Mouse (Mus musculus) liver, embryonic 11.5 days (tissue): ENCODE measurements around the gene Pcsk4. TPM values are rescaled to one million over a fixed set of nuclear protein-coding genes. Genes with fewer than 3 reads are reported as not detected.

Experiments
- ATAC-seq: fragments of 200-750 bp; cut with Nextera tagmentation; replicated peaks from 2 replicates; pipeline ENCODE4 v1.8.0; 2017; ENCODE audit warnings: moderate number of reproducible peaks, mild to moderate bottlenecking, moderate TSS enrichment, moderate library complexity; ENCODE audit not compliant: low FRiP score
- DNase-seq: peaks from one replicate; pipeline ENCODE4 v3.0.0-alpha.2; 2017; ENCODE audit warnings: low spot score
- H3K27ac ChIP-seq: fragments of 300-500 bp; sonication (generic); 2 replicates; pipeline ENCODE4 v1.5.1; 2014; ENCODE audit warnings: mild to moderate bottlenecking, low read depth, low read length, control low read depth
- H3K27me3 ChIP-seq: fragments of 300-500 bp; sonication (generic); replicated peaks from 2 replicates; pipeline ENCODE4 v1.6.1; 2014; ENCODE audit warnings: low read length, mixed read lengths; ENCODE audit not compliant: control insufficient read depth, insufficient read depth
- H3K36me3 ChIP-seq: fragments of 300-500 bp; sonication (generic); 2 replicates; pipeline ENCODE4 v1.6.1; 2014; ENCODE audit warnings: mild to moderate bottlenecking, low read length, moderate library complexity, mixed read lengths; ENCODE audit not compliant: control insufficient read depth, insufficient read depth
- H3K4me1 ChIP-seq: fragments of 300-500 bp; sonication (generic); replicated peaks from 2 replicates; pipeline ENCODE4 v1.6.1; 2014; ENCODE audit warnings: low read length, mixed read lengths; ENCODE audit not compliant: control insufficient read depth, insufficient read depth
- H3K4me2 ChIP-seq: fragments of 300-500 bp; sonication (generic); 2 replicates; pipeline ENCODE4 v1.6.1; 2014; ENCODE audit warnings: mild to moderate bottlenecking, control low read depth, moderate library complexity
- H3K4me3 ChIP-seq: fragments of 300-500 bp; sonication (generic); 2 replicates; pipeline ENCODE4 v1.5.1; 2014; ENCODE audit warnings: low read depth, low read length, control low read depth
- H3K9ac ChIP-seq: fragments of 300-500 bp; sonication (generic); 2 replicates; pipeline ENCODE4 v1.6.1; 2014; ENCODE audit warnings: low read depth, low read length, control low read depth
- H3K9me3 ChIP-seq: fragments of 300-500 bp; sonication (generic); 2 replicates; pipeline ENCODE4 v1.6.1; 2016; ENCODE audit warnings: low read length, inconsistent platforms, mixed read lengths; ENCODE audit not compliant: control insufficient read depth
- WGBS: fragments of 180-500 bp; shearing (Covaris S2); extraction: QIAGEN DNeasy Blood & Tissue Kit; methylation state at CpG from one replicate; pipeline ENCODE4 v1.1.7; 2014; 5-methylcytosine and 5-hydroxymethylcytosine counted together
- polyA plus RNA-seq: library from polyadenylated mRNA; unstranded; fragments of >200 nt; fragmentation: Nextera tagmentation; extraction: Ambion mirVana; gene quantifications from 2 replicates; pipeline ENCODE4 v1.2.1, GENCODE M21; 2014

The Pcsk4 gene
- polyA plus RNA-seq, 1 experiment from 2014 or later = 12.8 TPM

GRCm38 (mm10) chr10:80313627-80314201 is 15.6 kb downstream of the Pcsk4 start:
- ATAC-seq (no peak), DNase-seq (no peak)
- peaks cover 6% of the 10 kb centered on the region; the same call in 1 of the 2 replicates for H3K36me3 ChIP-seq
- peaks cover 87% of the 10 kb centered on the region for H3K27me3 ChIP-seq
- no peak overlapping the region for H3K4me2 ChIP-seq
- peaks cover 20% of the 10 kb centered on the region for H3K4me1 ChIP-seq
- no peak overlapping the region for H3K27ac ChIP-seq
- 27% methylated on average over 20 of the region's 20 CpGs for WGBS
- H3K9me3 ChIP-seq = no peaks in the 10 kb centered on the region
- no peak overlapping the region for H3K4me3 ChIP-seq
- H3K9ac ChIP-seq = no peak overlapping the region

- H3K27ac ChIP-seq = no peak overlapping the region
- H3K36me3 ChIP-seq = no peaks in the 10 kb centered on the region; the same call in 1 of the 2 replicates
- H3K4me1 ChIP-seq = peaks cover 20% of the 10 kb centered on the region
- H3K4me2 ChIP-seq = no peak overlapping the region
- no peaks in the 10 kb centered on the region for H3K9me3 ChIP-seq
- no peak overlapping the region for H3K4me3 ChIP-seq
- 54% methylated on average over 54 of the region's 54 CpGs for WGBS
- H3K27me3 ChIP-seq = peaks cover 89% of the 10 kb centered on the region
- H3K9ac ChIP-seq = no peak overlapping the region
- DNase-seq (no peak), ATAC-seq (no peak)
These were observed 16.5 kb downstream of the Pcsk4 start for GRCm38 (mm10) chr10:80312586-80313504.

GRCm38 (mm10) chr10:80311560-80311959 is 17.7 kb downstream of the Pcsk4 start:
- H3K27ac ChIP-seq = no peak overlapping the region
- peaks cover 8% of the 10 kb centered on the region for H3K4me1 ChIP-seq
- no peak for DNase-seq
- WGBS = 70% methylated on average over 16 of the region's 16 CpGs
- no peak for ATAC-seq
- peaks cover 86% of the 10 kb centered on the region for H3K27me3 ChIP-seq
- H3K36me3 ChIP-seq = no peaks in the 10 kb centered on the region
- no peak overlapping the region for H3K9ac ChIP-seq
- H3K4me2 ChIP-seq = no peak overlapping the region
- no peaks in the 10 kb centered on the region for H3K9me3 ChIP-seq
- no peak overlapping the region for H3K4me3 ChIP-seq

- peak overlapping the region; percentile 70 for H3K4me2 ChIP-seq
- H3K4me1 ChIP-seq = peaks cover 3% of the 10 kb centered on the region; the same call in 1 of the 2 replicates
- H3K27ac ChIP-seq = no peak overlapping the region
- no peak overlapping the region for H3K9ac ChIP-seq
- H3K4me3 ChIP-seq = peak overlapping the region; percentile 37
- no peaks in the 10 kb centered on the region for H3K9me3 ChIP-seq
- H3K27me3 ChIP-seq = peaks cover 77% of the 10 kb centered on the region
- ATAC-seq (peak; percentile 74), DNase-seq (peak; percentile 74)
- no peaks in the 10 kb centered on the region for H3K36me3 ChIP-seq
- WGBS = 6% methylated on average over 25 of the region's 25 CpGs
These were observed 24.4 kb downstream of the Pcsk4 start for GRCm38 (mm10) chr10:80304862-80305261.

- Histone ChIP-seq H3K9ac (no peak overlapping the region), H3K27ac (no peak overlapping the region), H3K9me3 (no peaks in the 10 kb centered on the region), H3K4me3 (peak overlapping the region; percentile 37), H3K4me1 (peaks cover 3% of the 10 kb centered on the region; the same call in 1 of the 2 replicates), H3K27me3 (peaks cover 80% of the 10 kb centered on the region), H3K36me3 (no peaks in the 10 kb centered on the region), H3K4me2 (peak overlapping the region; percentile 70)
- WGBS = 12% methylated on average over 12 of the region's 12 CpGs
- ATAC-seq (peak; percentile 27; the same call in 1 of the 2 replicates), DNase-seq (no peak)
These were observed 24.8 kb downstream of the Pcsk4 start for GRCm38 (mm10) chr10:80304458-80304857.

GRCm38 (mm10) chr10:80302471-80302881 is 26.8 kb downstream of the Pcsk4 start:
- Histone ChIP-seq H3K9me3 (no peaks in the 10 kb centered on the region), H3K4me1 (peaks cover 3% of the 10 kb centered on the region; the same call in 1 of the 2 replicates), H3K4me2 (no peak overlapping the region), H3K27me3 (peaks cover 91% of the 10 kb centered on the region), H3K9ac (no peak overlapping the region), H3K36me3 (no peaks in the 10 kb centered on the region), H3K27ac (no peak overlapping the region), H3K4me3 (no peak overlapping the region)
- WGBS = 26% methylated on average over 9 of the region's 9 CpGs
- DNase-seq (no peak), ATAC-seq (no peak)

GRCm38 (mm10) chr10:80302082-80302355 is 27.3 kb downstream of the Pcsk4 start:
- WGBS = 58% methylated on average over 5 of the region's 5 CpGs
- Histone ChIP-seq H3K9me3 (no peaks in the 10 kb centered on the region), H3K4me3 (no peak overlapping the region), H3K36me3 (no peaks in the 10 kb centered on the region), H3K27ac (no peak overlapping the region), H3K9ac (no peak overlapping the region), H3K4me2 (no peak overlapping the region), H3K27me3 (peaks cover 88% of the 10 kb centered on the region), H3K4me1 (peaks cover 3% of the 10 kb centered on the region; the same call in 1 of the 2 replicates)
- DNase-seq = no peak
- no peak for ATAC-seq

GRCm38 (mm10) chr10:80301256-80302081 is 27.8 kb downstream of the Pcsk4 start:
- ATAC-seq = no peak
- 78% methylated on average over 10 of the region's 10 CpGs for WGBS
- no peak overlapping the region for H3K27ac ChIP-seq
- H3K9me3 ChIP-seq = no peaks in the 10 kb centered on the region
- no peak overlapping the region for H3K4me2 ChIP-seq
- H3K36me3 ChIP-seq = no peaks in the 10 kb centered on the region
- no peak overlapping the region for H3K9ac ChIP-seq
- H3K4me3 ChIP-seq = no peak overlapping the region
- peaks cover 83% of the 10 kb centered on the region for H3K27me3 ChIP-seq
- no peak for DNase-seq
- peaks cover 3% of the 10 kb centered on the region; the same call in 1 of the 2 replicates for H3K4me1 ChIP-seq
